Mouse (Mus musculus) left cerebral cortex, postnatal 36 days (tissue): ENCODE measurements around the gene Vangl2. TPM values are rescaled to one million over a fixed set of nuclear protein-coding genes. Genes with fewer than 3 reads are reported as not detected.

Experiments used
- DNase-seq, 2 experiments: peaks; one replicate each; pipeline ENCODE4 v3.0.0; 2021 to 2022; ENCODE audit warnings: low spot score in 2 of 2, mixed read lengths in 1 of 2
- intact Hi-C: fragments of 180-260 bp; cut with DNase I; formaldehyde crosslinking; loops from one replicate; pipeline ENCODE4 v1.15.1; 2025
- total RNA-seq, 2 experiments: library from RNA; stranded (reverse); gene quantifications; 2 replicates each; pipeline ENCODE4 v1.2.3; 2021

The Vangl2 gene
- total RNA-seq, 2 experiments from 2014 or later, result 10.5 to 16.4 TPM

- intact Hi-C loops, result no loop called here
These were observed 18.2 kb upstream of the Vangl2 start for GRCm38 (mm10) chr1:172046410-172046809.

GRCm38 (mm10) chr1:172029914-172030313, 1.7 kb upstream of the Vangl2 start:
- no peak for DNase-seq
- intact Hi-C loops, result loop anchor here (10.0 kb wide), 1 partner anchor 285 kb away; no protein-coding TSS in a partner anchor

More at GRCm38 (mm10) chr1:172046410-172046809, 18.2 kb upstream of the Vangl2 start:
- no peak for DNase-seq

DNA sequence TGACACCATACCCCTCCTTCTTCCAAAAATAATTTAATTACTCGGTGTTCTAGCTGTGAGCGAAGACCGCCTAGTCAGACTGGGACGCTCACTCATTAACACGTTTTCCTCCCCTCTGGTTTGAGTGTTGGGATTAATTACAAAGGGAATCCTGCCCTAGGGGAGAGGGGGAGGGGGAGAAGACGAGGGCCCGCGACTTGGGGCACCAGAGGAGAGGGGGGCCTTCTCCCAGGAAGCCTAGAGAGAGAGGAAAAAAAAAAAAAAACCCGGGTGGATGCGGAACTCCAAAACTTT, 488 bp downstream of the Vangl2 start:
- intact Hi-C loops, result loop anchor here (10.0 kb wide), 1 partner anchor 287 kb away; no protein-coding TSS in a partner anchor
- DNase-seq, result no peak

DNA sequence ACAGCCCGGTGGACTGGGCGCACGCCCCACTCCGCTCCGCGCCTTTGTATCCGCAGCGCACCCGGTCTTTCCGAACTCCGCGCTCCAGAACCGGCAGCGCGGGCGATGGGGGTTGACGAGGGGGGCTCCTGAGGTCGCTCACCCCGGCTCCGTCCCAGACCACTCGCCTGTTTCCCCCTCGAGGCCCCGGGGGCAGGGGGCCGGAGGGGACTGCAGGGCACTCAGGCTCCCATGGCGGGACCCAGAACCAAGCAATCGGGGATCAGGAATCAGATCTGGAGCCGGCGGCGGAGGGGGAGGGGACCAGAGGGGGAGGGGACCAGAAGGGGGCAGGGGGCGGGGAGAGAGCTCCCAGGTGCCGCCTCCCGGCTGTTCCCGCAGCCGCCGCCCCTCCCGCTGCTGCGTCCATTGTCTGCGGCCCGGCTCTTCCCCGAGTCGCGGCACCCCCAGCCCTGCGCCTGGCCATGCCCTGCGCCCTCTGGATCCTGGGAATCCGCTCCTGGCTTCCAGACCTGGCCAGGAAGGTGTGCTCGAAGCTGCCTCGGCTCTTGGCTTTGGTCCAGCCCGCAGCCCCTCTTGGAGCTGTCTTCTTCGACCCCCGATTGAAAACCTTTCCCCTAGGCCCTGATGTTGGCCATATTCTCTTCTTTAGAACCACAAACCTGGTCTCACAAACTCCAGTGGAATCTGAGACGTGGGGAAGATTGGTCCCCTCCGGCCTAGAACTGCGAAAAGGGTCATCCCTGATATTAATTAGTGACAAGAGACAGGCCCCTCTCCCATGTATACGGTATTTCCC, 1.0 kb downstream of the Vangl2 start:
- DNase-seq, result peak; percentile 76 to 82
- intact Hi-C loops, result loop anchor here (10.0 kb wide), 1 partner anchor 288 kb away; no protein-coding TSS in a partner anchor

DNA sequence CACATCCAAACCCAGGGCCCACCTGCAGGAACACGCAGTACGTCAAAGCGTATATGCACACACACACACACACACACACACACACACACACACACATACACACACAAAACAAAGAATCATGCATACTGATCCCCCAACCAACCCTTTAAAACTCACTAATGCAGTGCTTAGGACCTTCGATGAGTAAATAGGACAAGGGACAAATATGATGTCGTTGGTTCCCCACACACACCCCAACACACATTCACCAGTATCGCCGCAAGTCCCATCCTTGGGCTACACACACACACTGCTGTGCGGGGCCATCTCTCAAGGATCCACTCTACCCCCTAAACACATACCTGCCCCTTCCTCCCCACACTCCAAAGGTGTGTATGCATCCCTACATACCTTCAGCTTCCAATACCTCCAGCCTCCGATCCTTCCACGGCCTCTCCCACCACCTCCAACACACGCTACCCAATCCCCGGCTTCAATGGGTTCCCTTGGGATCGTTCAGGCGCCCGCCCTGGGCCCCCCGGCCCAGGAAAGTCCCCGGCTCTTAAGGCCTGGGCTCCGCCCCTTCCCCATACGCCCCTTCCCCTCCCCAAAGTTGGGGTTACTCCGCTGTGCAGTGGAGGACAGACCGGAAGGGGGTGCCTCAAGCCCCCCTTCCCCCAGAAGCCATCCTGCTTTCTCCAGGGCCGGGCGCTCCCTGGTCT, 1.9 kb downstream of the Vangl2 start:
- intact Hi-C loops, result loop anchor here (10.0 kb wide), 1 partner anchor 288 kb away; no protein-coding TSS in a partner anchor
- peak in 1 of 2 experiments; percentile 41 for DNase-seq

GRCm38 (mm10) chr1:172025201-172025904, 2.9 kb downstream of the Vangl2 start:
- no peak for DNase-seq
- intact Hi-C loops, result loop anchor here (10.0 kb wide), 1 partner anchor 289 kb away; no protein-coding TSS in a partner anchor

DNA sequence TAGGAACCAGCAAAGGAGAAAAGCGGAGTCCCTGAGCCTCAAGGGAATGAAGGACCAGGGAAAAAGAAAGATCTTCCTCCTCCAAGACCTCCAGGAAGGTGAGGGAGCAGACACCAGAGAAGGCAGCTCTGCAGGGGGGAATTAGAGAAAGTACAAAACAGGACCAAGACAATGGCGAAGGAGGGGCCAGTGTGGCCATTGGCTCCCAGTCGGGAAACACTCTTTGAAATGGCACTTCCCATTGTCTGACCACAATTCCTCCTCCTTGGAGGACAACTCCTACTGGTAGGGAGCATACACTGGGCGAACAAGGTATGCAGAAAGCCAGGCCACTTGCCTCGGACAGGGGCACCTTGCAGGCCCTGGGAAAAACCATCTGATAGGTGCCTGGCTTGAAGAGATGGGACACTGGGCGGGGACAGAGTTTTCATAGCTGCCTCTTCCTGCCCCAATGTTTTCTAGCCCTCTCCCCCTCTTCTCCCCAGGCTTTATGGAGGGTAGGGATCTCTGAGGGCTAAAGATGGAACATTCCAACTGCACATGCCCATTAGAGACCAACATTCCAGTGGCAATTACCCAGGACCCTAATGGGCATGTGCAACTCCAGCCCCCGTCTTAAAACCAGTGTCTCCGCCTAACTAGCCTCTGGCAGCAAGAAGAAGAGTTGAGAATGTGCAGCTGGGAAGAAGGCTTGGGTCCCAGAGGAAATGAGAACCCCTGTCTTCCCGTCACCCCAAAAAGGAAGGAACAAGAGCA, 3.9 kb downstream of the Vangl2 start:
- intact Hi-C loops, result loop anchor here (10.0 kb wide), 1 partner anchor 290 kb away; no protein-coding TSS in a partner anchor
- DNase-seq, result no peak

- intact Hi-C loops, result loop anchor here (10.0 kb wide), 1 partner anchor 295 kb away; no protein-coding TSS in a partner anchor
- peak; percentile 42 to 53 for DNase-seq
These were observed 8.3 kb downstream of the Vangl2 start for GRCm38 (mm10) chr1:172019863-172020521.

DNA sequence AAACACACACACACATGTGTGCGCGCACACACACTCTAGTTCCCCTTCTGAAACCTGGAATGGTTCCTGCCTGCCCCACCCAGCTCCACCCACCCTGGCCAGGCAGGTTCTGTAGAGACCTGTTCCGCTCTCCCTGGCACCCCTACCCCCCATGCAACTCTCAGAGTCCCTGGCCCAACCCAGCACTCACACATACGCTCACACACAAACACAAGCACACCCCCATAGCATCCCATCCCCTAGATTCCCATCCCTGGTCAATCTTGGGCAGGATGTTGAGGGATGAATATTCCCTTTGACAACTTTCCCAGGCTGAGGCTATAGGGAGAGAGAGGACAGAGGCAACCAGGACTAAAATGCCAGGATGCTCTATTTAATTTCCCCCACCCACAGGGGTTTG, 8.9 kb downstream of the Vangl2 start:
- no peak for DNase-seq
- intact Hi-C loops, result no loop called here

DNA sequence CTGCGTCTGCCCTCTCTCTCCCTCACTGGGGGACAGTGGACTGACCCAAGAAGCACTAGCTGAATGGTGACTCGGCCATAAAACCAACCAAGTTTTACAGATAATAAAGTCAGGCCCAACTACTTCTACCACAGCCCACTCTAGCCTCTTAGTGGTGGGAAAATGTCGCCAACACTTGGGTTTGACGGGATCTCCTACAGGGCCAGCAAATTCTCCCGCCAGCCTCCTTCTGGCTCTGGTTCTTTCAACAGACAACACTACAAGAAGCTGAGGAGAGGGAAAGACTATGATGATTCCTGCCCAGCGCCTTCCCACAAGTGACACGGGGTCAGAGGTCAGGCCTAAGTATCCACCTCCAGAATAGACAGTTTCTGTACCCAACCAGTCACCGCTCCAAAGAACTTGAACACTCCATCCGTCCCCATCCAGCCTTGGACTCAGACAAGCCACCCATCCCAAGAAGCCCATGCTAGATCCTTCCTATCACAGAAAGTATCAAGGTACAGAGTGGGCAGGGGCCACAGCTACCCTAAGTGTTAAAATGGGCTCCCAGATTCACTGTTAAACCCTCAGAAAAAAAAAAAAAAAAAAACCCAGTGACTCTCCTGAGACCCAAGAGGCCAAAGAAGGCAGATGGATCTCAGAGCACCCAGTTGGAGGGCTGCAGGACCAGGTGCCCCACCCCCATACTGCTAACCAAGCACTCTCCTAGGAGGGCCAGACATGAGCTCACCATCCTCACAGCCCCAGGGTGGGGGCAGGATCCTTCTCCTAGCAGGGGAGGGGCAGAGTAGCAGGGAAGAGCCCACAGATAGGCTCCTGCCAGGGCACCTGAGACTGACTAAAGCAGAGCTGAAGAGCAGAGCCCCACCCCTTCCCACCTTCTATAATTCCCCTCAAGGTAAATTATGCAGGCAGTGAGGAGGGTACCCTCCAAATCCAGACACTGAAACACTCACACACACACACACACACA, 9.6 kb downstream of the Vangl2 start:
- DNase-seq, result no peak
- intact Hi-C loops, result no loop called here

DNA sequence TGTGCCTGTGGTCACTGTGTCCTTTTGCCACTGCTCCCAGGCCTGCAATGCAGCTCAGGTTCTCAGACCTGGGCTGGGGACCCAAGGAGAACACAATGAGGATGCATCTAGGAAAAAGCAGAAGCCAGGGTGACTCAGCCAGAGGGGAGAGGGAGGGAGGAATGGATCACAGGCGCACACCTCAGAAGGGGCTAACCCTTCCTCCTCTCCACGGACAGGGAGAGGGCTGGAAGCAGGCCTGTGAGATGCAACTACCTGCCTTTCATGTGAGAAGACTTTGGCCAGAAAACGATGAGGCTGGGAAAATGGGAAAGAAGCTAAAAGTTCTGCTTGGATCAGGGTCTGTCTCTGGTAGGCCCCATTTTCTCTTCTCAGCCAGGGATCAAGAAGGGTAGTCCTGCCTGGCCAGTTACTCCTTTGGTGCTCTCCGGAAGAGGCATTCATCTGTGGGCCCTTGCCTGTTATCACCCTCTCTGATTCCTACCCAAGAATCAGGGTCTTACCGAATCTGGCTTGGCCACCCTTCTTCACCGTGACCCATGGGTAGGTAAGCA, 10.7 kb downstream of the Vangl2 start:
- intact Hi-C loops, result no loop called here
- DNase-seq, result no peak

GRCm38 (mm10) chr1:172016660-172017516, 11.4 kb downstream of the Vangl2 start:
- DNase-seq, result no peak
- intact Hi-C loops, result no loop called here

DNA sequence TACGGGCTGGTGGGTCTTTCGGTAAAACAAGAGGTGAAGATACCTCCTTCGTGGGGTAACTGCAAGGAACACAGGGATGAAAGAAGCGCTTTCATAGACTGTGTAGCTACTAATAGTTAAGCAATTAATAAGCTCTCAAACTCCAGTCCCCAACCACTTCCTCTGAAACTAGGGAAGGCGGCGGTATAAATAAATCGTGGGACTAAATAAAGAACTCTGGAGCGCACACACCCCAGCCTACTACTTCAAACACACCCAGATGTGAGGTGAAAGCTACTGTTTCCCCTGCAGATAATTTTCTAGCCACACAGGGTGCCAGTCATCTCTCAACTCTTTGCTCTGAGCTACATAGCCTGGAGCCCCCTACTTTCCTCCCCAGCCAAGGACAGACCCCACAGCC, 12.2 kb downstream of the Vangl2 start:
- DNase-seq, result no peak
- intact Hi-C loops, result no loop called here

GRCm38 (mm10) chr1:172015312-172015939, 12.8 kb downstream of the Vangl2 start:
- intact Hi-C loops, result no loop called here
- DNase-seq, result no peak

- intact Hi-C loops, result no loop called here
- no peak for DNase-seq
These were observed 13.5 kb downstream of the Vangl2 start for GRCm38 (mm10) chr1:172014771-172015170.

DNA sequence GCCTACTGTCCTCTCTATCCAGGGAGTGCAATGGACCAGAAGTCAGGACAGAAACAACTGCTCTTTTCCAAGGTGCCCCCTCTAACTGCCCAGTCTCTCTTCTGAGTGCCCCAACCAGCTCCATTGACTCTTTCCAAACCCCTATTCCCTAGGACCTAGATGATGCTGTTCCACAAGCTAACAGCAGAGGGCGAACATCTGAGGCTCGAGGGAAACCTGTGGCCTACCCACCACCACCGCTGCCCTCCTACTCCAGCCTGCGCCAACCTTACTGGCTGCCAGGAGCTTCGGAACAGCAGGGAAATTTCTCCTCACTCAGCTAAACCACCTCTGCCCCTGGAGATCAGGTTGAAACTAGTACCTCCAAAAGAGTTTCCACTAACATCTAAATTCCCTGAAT, 16.2 kb downstream of the Vangl2 start:
- intact Hi-C loops, result no loop called here

More for the DNA sequence above, 16.2 kb downstream of the Vangl2 start:
- DNase-seq, result peak; percentile 48 to 60
